Mouse (Mus musculus): ENCODE data around the gene Crtc1.

GRCm38 (mm10) chr8:70343076-70343475, 96.3 kb downstream of the Crtc1 start:
- TF ChIP-seq ZMIZ1 (IDR thresholded peaks at IDR 0.05; ENCODE audit: low read depth, low read length) (no peak), GATA1 (IDR thresholded peaks at IDR 0.05; ENCODE audit: low read depth, low read length) (no peak), EP300 (IDR thresholded peaks at IDR 0.05; ENCODE audit: low read depth in 1 of 2, low read length in 2 of 2) (no peak), BHLHE40 (IDR thresholded peaks at IDR 0.05; ENCODE audit: borderline replicate concordance, low read depth, low read length) (no peak)
